Mouse (Mus musculus) olfactory bulb, adult 2 months (tissue): ENCODE results near the gene Elmsan1.

ENCODE experiments used
- CTCF ChIP-seq: fragments of 200-500 bp; IDR thresholded peaks from 2 replicates; pipeline ENCODE4 v1.5.1; 2012; ENCODE audit warnings: low read depth, mild to moderate bottlenecking, low read length, moderate library complexity; ENCODE audit not compliant: insufficient read depth
- POLR2A ChIP-seq: fragments of 200-500 bp; IDR thresholded peaks from 2 replicates; pipeline ENCODE4 v1.6.1; 2012; ENCODE audit warnings: mild to moderate bottlenecking, low read depth, low read length, moderate library complexity; ENCODE audit not compliant: insufficient read depth

DNA sequence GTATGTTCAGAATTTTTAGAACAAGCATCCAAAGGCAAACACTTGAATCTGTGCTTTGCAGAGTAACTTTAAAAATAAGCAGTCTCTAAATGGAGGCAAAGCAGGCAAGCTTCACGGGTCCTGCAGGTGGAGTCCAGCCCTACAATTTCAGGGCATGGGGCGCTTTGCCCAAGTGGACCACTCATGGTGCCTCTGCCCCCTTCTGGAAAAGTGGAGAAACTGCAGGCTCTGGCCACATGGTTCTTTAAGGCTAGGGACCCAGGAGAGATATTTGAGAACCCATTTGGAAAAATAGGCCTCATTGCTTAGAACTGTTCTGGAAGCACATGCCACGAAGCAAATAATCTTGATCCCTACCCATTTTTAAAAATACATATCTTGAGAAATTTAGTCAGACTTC, 30.5 kb upstream of the Elmsan1 start:
- TF ChIP-seq CTCF = peak; percentile 70
- TF ChIP-seq POLR2A = no peak
